Mouse (Mus musculus) retina, adult 2 months (tissue): ENCODE data around the gene Agap1.

Experiments used
- DNase-seq: peaks from one replicate; pipeline ENCODE4 v3.0.0-alpha.2; 2012; ENCODE audit warnings: low read depth, low spot score

Gene Agap1

GRCm38 (mm10) chr1:89457126-89458031, 2.8 kb downstream of the Agap1 start:
- no peak for DNase-seq

GRCm38 (mm10) chr1:89461881-89462280, 7.3 kb downstream of the Agap1 start:
- no peak for DNase-seq

- DNase-seq, result no peak
Observed at GRCm38 (mm10) chr1:89463138-89463537, 8.5 kb downstream of the Agap1 start.

- no peak for DNase-seq
Observed at GRCm38 (mm10) chr1:89465417-89466002, 10.9 kb downstream of the Agap1 start.

- DNase-seq, result no peak
Observed at GRCm38 (mm10) chr1:89467321-89468069, 12.9 kb downstream of the Agap1 start.

GRCm38 (mm10) chr1:89468141-89468540, 13.5 kb downstream of the Agap1 start:
- no peak for DNase-seq

GRCm38 (mm10) chr1:89471430-89471829, 16.8 kb downstream of the Agap1 start:
- no peak for DNase-seq

- no peak for DNase-seq
Observed at GRCm38 (mm10) chr1:89471891-89472290, 17.3 kb downstream of the Agap1 start.

GRCm38 (mm10) chr1:89473946-89474345, 19.3 kb downstream of the Agap1 start:
- no peak for DNase-seq

GRCm38 (mm10) chr1:89474853-89475252, 20.2 kb downstream of the Agap1 start:
- DNase-seq, result no peak

- DNase-seq, result no peak
Observed at GRCm38 (mm10) chr1:89477033-89477432, 22.4 kb downstream of the Agap1 start.

GRCm38 (mm10) chr1:89478571-89479460, 24.2 kb downstream of the Agap1 start:
- DNase-seq, result no peak

GRCm38 (mm10) chr1:89481154-89481553, 26.5 kb downstream of the Agap1 start:
- no peak for DNase-seq

- DNase-seq, result no peak
Observed at GRCm38 (mm10) chr1:89482812-89483211, 28.2 kb downstream of the Agap1 start.

- no peak for DNase-seq
Observed at GRCm38 (mm10) chr1:89486891-89487290, 32.3 kb downstream of the Agap1 start.

GRCm38 (mm10) chr1:89489111-89489971, 34.7 kb downstream of the Agap1 start:
- peak; percentile 39 for DNase-seq

GRCm38 (mm10) chr1:89493177-89493576, 38.6 kb downstream of the Agap1 start:
- DNase-seq, result no peak

- no peak for DNase-seq
Observed at GRCm38 (mm10) chr1:89494816-89495215, 40.2 kb downstream of the Agap1 start.

- no peak for DNase-seq
Observed at GRCm38 (mm10) chr1:89496204-89496603, 41.6 kb downstream of the Agap1 start.

GRCm38 (mm10) chr1:89500925-89501324, 46.3 kb downstream of the Agap1 start:
- no peak for DNase-seq
